Mouse (Mus musculus): ENCODE measurements around the gene Zfp141.
A peak's percentile ranks its signal among the peaks of the same experiment; 100 is the strongest.

Zfp141 gene

GRCm38 (mm10) chr7:42505588-42505987 is at the start of gene Zfp141:
TSS of gene Zfp141 (minus strand) at chr7:42505740.
- peak; percentile 68 for DNase-seq (ENCODE audit: low read depth, low spot score)

- DNase-seq (ENCODE audit: low read depth, low spot score): no peak
These were observed 46.2 kb upstream of the Zfp141 start for GRCm38 (mm10) chr7:42551766-42552165.

- DNase-seq (ENCODE audit: low read depth, low spot score): peak; percentile 3
These were observed 354 bp downstream of the Zfp141 start for GRCm38 (mm10) chr7:42505186-42505585.

- no peak for DNase-seq (ENCODE audit: low read depth, low spot score)
These were observed 7.3 kb downstream of the Zfp141 start for GRCm38 (mm10) chr7:42498248-42498647.

- DNase-seq (ENCODE audit: low read depth, low spot score): no peak
These were observed 8.2 kb downstream of the Zfp141 start for GRCm38 (mm10) chr7:42497356-42497755.

GRCm38 (mm10) chr7:42496202-42496601 is 9.3 kb downstream of the Zfp141 start:
- DNase-seq (ENCODE audit: low read depth, low spot score): no peak

- DNase-seq (ENCODE audit: low read depth, low spot score): no peak
These were observed 14.7 kb downstream of the Zfp141 start for GRCm38 (mm10) chr7:42490859-42491258.

GRCm38 (mm10) chr7:42490358-42490757 is 15.2 kb downstream of the Zfp141 start:
- DNase-seq (ENCODE audit: low read depth, low spot score): no peak

- DNase-seq (ENCODE audit: low read depth, low spot score): no peak
These were observed 50.9 kb downstream of the Zfp141 start for GRCm38 (mm10) chr7:42454640-42455039.

- DNase-seq (ENCODE audit: low read depth, low spot score): no peak
These were observed 54.9 kb downstream of the Zfp141 start for GRCm38 (mm10) chr7:42450618-42451017.

GRCm38 (mm10) chr7:42447850-42448249 is 57.7 kb downstream of the Zfp141 start, which contains the start of gene 4933421I07Rik:
TSS of gene 4933421I07Rik (minus strand) at chr7:42448120.
- DNase-seq (ENCODE audit: low read depth, low spot score): no peak

- no peak for DNase-seq (ENCODE audit: low read depth, low spot score)
These were observed 58.2 kb downstream of the Zfp141 start for GRCm38 (mm10) chr7:42447352-42447751.

Measured in retina, postnatal 7 days (tissue).